Mouse (Mus musculus) cortical plate, adult 2 months (tissue): ENCODE results near the gene Pnpla3.

Source experiments
- CTCF ChIP-seq: fragments of 200-500 bp; IDR thresholded peaks from 2 replicates; pipeline ENCODE4 v1.5.1; 2011; ENCODE audit warnings: mild to moderate bottlenecking, control low read depth, low read length; ENCODE audit not compliant: insufficient read depth; ENCODE audit errors: extremely low read depth
- POLR2A ChIP-seq: fragments of 200-500 bp; IDR thresholded peaks from 2 replicates; pipeline ENCODE4 v1.6.1; 2011; ENCODE audit warnings: mild to moderate bottlenecking, low read length, control low read depth; ENCODE audit not compliant: insufficient read depth; ENCODE audit errors: extremely low read depth

- TF ChIP-seq CTCF (no peak), POLR2A (no peak)
Measured at GRCm38 (mm10) chr15:84211564-84211963, 43.9 kb downstream of the Pnpla3 start.
